Mouse (Mus musculus) heart, embryonic 11.5 days (tissue): ENCODE measurements around the gene Srarp. TPM values are rescaled to one million over a fixed set of nuclear protein-coding genes. Genes with fewer than 3 reads are reported as not detected.

ENCODE experiments used
- ATAC-seq: fragments of 200-750 bp; cut with Nextera tagmentation; replicated peaks from 2 replicates; pipeline ENCODE4 v1.8.0; 2017; ENCODE audit warnings: moderate library complexity; ENCODE audit not compliant: insufficient number of reproducible peaks, low FRiP score, low TSS enrichment
- H3K27ac ChIP-seq: fragments of 300-500 bp; sonication (generic); 2 replicates; pipeline ENCODE4 v1.5.1; 2014; ENCODE audit warnings: mild to moderate bottlenecking, low read depth, low read length
- H3K27me3 ChIP-seq: fragments of 300-500 bp; sonication (generic); 2 replicates; pipeline ENCODE4 v1.6.1; 2014; ENCODE audit warnings: mild to moderate bottlenecking, low read length, mixed read lengths; ENCODE audit not compliant: control insufficient read depth, insufficient read depth
- H3K36me3 ChIP-seq: fragments of 300-500 bp; sonication (generic); 2 replicates; pipeline ENCODE4 v1.6.1; 2014; ENCODE audit warnings: mild to moderate bottlenecking, low read length, moderate library complexity, mixed read lengths; ENCODE audit not compliant: control insufficient read depth, insufficient read depth
- H3K4me1 ChIP-seq: fragments of 300-500 bp; sonication (generic); 2 replicates; pipeline ENCODE4 v1.6.1; 2014; ENCODE audit warnings: low read length; ENCODE audit not compliant: control insufficient read depth, insufficient read depth
- H3K4me2 ChIP-seq: fragments of 300-500 bp; sonication (generic); 2 replicates; pipeline ENCODE4 v1.6.1; 2014; ENCODE audit warnings: mild to moderate bottlenecking, moderate library complexity
- H3K4me3 ChIP-seq: fragments of 300-500 bp; sonication (generic); 2 replicates; pipeline ENCODE4 v1.5.1; 2014; ENCODE audit warnings: low read depth, low read length
- H3K9ac ChIP-seq: fragments of 300-500 bp; sonication (generic); 2 replicates; pipeline ENCODE4 v1.6.1; 2014; ENCODE audit warnings: mild to moderate bottlenecking, low read depth, low read length, moderate library complexity
- H3K9me3 ChIP-seq: fragments of 300-500 bp; sonication (generic); replicated peaks from 2 replicates; pipeline ENCODE4 v1.6.1; 2016; ENCODE audit warnings: low read length; ENCODE audit not compliant: control insufficient read depth
- WGBS: fragments of 180-500 bp; shearing (Covaris S2); extraction: QIAGEN DNeasy Blood & Tissue Kit; methylation state at CpG from one replicate; pipeline ENCODE4 v1.1.7; 2014; ENCODE audit not compliant: insufficient replicate concordance; 5-methylcytosine and 5-hydroxymethylcytosine counted together
- polyA plus RNA-seq: library from polyadenylated mRNA; unstranded; fragments of >200 nt; fragmentation: Nextera tagmentation; extraction: Ambion mirVana; gene quantifications from 2 replicates; pipeline ENCODE4 v1.2.1, GENCODE M21; 2014

The Srarp gene
- polyA plus RNA-seq, 1 experiment from 2014 or later, result not detected

DNA sequence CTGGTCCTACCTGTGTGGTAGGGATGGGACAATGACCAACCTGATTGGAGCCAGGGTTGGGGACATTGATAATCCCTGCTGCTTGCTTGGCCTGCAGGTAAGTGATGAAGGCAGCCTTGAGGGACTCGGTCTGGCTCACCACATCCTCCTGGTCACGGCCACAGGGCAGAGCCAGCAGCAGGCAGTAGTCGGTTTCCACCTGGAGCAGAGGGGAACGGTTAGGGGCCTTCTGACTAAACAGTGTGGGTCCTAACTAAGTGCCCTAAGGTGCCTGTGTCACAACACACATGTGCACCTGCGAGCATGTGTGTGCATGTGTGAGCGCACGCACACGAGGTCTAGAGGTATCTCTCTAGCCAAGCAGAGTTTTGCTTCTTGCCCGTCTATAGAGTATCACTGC lies 33.4 kb upstream of the Srarp start:
- no peak overlapping the region for H3K9ac ChIP-seq
- no peaks in the 10 kb centered on the region for H3K27me3 ChIP-seq
- no peak for ATAC-seq
- no peak overlapping the region for H3K27ac ChIP-seq
- no peaks in the 10 kb centered on the region for H3K4me1 ChIP-seq
- no peak overlapping the region for H3K4me3 ChIP-seq
- no peak overlapping the region for H3K4me2 ChIP-seq
- H3K9me3 ChIP-seq, result no peaks in the 10 kb centered on the region
- WGBS, result 89% methylated on average over 9 of the region's 9 CpGs
- H3K36me3 ChIP-seq, result peaks cover 60% of the 10 kb centered on the region

DNA sequence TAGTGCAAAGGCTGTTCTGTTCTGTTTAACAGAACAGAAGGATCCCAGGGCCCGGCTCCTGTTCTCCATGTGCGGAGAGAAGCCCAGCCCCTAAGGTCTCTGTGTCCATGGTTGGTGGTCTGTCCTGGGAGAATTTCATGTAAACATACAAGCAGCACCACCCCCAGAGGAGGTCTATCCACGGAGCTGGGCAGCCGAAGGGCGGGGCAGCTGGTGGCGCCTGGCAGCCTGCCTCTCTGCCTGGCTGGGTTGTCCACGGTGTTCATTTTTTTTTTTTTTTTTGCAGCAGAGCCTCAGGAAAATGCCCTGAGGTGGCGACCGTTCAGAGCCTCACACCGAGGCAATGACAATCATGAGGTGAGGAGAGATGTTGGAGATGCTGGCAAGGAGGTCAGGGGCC lies 32.7 kb upstream of the Srarp start:
- ATAC-seq, result no peak
- Histone ChIP-seq H3K36me3 (peaks cover 59% of the 10 kb centered on the region), H3K9me3 (no peaks in the 10 kb centered on the region), H3K27me3 (no peaks in the 10 kb centered on the region), H3K4me3 (no peak overlapping the region), H3K4me1 (no peaks in the 10 kb centered on the region), H3K9ac (no peak overlapping the region), H3K27ac (no peak overlapping the region), H3K4me2 (no peak overlapping the region)
- WGBS, result 62% methylated on average over 10 of the region's 10 CpGs

DNA sequence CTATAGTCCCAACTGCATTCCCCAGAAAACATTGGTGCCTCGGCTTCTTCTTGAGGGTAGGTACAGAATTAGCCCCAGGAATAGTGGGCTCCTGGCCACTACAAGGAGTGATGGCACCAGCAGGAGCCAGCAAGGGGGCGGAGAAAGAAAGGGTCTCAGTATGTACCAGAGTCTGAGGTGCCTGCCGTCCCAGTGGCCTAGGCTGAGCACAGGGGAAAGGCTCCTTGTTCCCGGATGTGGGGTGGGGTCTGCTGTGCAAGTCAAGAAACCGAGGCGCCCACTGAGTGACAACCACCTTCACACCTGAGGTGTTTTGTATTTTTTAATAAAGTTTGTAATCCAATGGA lies 31.6 kb upstream of the Srarp start:
- ATAC-seq, result no peak
- Histone ChIP-seq H3K27ac (no peak overlapping the region), H3K9ac (no peak overlapping the region), H3K4me3 (no peak overlapping the region), H3K9me3 (no peaks in the 10 kb centered on the region), H3K36me3 (peaks cover 56% of the 10 kb centered on the region), H3K27me3 (no peaks in the 10 kb centered on the region), H3K4me2 (no peak overlapping the region), H3K4me1 (no peaks in the 10 kb centered on the region)
- WGBS, result 80% methylated on average over 6 of the region's 6 CpGs

DNA sequence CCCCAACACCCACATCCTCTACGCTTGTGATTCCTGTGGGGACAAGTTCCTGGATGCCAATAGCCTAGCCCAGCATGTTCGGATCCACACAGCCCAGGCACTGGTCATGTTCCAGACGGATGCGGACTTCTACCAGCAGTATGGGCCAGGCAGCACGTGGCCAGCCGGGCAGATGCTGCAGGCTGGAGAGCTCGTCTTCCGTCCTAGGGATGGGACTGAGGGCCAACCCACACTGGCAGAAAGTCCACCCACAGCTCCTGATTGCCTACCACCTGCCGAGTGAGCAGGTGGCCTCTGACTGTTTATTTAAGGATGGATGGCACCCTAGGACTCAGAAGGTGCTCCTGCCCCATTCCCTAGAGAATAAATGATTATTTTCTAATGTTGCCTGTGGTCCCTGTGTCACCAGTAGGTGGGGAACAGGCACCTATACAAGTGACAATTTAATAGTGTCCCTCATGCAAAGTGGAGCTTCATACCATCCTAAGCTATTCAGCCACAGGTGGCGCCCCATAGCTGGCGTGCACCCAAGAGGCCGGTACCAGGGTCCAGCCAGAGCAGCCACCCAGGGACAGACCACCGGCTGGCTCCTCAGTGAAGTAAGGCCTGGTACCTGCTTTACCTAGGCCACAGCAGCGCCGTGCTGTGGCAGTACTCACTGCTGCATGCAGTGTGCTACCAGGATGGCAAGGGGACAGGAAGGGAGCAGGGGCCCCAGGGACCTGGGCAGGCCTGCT lies 31.1 kb upstream of the Srarp start:
- no peak overlapping the region for H3K9ac ChIP-seq
- H3K9me3 ChIP-seq, result no peaks in the 10 kb centered on the region
- no peak for ATAC-seq
- peaks cover 53% of the 10 kb centered on the region for H3K36me3 ChIP-seq
- no peak overlapping the region for H3K4me2 ChIP-seq
- H3K4me3 ChIP-seq, result no peak overlapping the region
- H3K4me1 ChIP-seq, result no peaks in the 10 kb centered on the region
- no peak overlapping the region for H3K27ac ChIP-seq
- no peaks in the 10 kb centered on the region for H3K27me3 ChIP-seq
- 86% methylated on average over 15 of the region's 15 CpGs for WGBS

DNA sequence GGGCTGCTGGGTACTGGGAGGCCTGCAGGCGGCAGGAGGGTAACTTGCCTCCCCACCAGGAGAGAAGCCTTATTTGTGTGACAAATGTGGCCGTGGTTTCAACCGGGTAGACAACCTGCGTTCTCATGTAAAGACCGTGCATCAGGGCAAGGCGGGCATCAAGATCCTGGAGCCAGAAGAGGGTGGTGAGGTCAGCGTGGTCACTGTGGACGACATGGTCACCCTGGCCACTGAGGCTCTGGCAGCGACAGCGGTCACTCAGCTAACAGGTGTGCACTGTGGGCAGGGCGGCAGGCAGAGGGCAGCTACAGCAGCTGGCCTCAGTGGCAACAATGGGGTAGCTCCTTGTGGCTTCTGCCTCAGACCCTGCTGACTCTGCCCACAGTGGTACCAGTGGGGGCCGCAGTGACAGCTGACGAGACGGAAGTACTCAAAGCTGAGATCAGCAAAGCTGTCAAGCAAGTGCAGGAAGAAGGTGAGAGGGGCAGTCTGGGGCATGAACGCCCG lies 30.4 kb upstream of the Srarp start:
- H3K4me1 ChIP-seq, result no peaks in the 10 kb centered on the region
- no peak for ATAC-seq
- WGBS, result 85% methylated on average over 16 of the region's 16 CpGs

DNA sequence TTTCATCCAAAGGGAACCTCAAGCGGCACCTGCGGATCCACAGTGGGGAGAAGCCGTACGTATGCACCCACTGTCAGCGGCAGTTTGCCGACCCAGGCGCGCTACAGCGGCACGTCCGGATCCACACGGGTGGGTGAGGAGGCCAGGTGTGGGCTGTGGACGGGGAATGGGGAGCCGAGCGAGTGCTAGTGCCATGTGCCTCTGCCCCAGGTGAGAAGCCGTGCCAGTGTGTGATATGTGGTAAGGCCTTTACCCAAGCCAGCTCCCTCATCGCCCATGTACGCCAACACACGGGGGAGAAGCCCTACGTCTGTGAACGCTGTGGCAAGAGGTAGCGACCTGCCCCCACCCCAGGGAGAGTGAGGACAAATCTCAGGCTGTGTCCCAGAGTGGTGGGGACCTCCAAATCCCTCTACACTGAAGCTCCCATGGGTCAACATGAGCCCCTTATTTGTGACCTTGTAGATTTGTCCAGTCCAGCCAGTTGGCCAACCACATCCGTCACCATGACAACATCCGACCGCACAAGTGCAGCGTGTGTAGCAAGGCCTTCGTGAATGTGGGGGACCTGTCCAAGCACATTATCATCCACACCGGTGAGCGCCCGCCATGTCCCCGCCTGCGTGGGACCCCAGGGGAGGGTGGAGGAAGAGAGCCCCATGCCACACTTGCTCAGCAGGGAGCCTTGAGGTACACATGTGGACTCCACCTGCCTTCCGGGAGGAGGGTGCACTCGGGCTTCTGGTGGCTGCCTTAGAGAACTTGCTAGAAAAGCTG lies 29.8 kb upstream of the Srarp start:
- ATAC-seq, result no peak
- WGBS, result 93% methylated on average over 34 of the region's 34 CpGs

More for the DNA sequence above, 30.4 kb upstream of the Srarp start:
- Histone ChIP-seq H3K36me3 (peaks cover 48% of the 10 kb centered on the region), H3K9me3 (no peaks in the 10 kb centered on the region), H3K4me2 (no peak overlapping the region), H3K27me3 (no peaks in the 10 kb centered on the region), H3K4me3 (no peak overlapping the region), H3K27ac (no peak overlapping the region), H3K9ac (no peak overlapping the region)

DNA sequence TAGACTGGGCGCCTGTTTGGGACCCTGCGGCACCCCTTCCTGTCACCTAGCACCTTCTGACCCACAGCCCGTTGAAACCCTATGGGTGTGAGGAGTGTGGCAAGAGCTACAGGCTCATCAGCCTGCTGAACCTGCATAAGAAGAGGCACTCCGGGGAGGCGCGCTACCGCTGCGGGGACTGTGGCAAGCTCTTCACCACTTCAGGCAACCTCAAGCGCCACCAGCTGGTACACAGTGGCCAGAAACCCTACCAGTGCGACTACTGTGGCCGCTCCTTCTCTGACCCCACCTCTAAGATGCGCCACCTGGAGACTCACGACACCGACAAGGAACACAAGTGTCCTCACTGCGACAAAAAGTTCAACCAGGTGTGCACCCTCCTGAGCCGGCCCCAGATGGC lies 28.8 kb upstream of the Srarp start:
- Histone ChIP-seq H3K4me3 (no peak overlapping the region), H3K4me2 (no peak overlapping the region), H3K36me3 (peaks cover 44% of the 10 kb centered on the region), H3K9ac (no peak overlapping the region), H3K4me1 (no peaks in the 10 kb centered on the region; the same call in 1 of the 2 replicates), H3K27me3 (no peaks in the 10 kb centered on the region), H3K9me3 (no peaks in the 10 kb centered on the region), H3K27ac (no peak overlapping the region)
- ATAC-seq, result no peak
- WGBS, result 69% methylated on average over 16 of the region's 16 CpGs

More for the DNA sequence above, 29.8 kb upstream of the Srarp start:
- peaks cover 45% of the 10 kb centered on the region for H3K36me3 ChIP-seq
- no peak overlapping the region for H3K4me3 ChIP-seq
- no peaks in the 10 kb centered on the region for H3K27me3 ChIP-seq
- no peak overlapping the region for H3K9ac ChIP-seq
- no peaks in the 10 kb centered on the region for H3K9me3 ChIP-seq
- H3K4me2 ChIP-seq, result no peak overlapping the region
- no peak overlapping the region for H3K27ac ChIP-seq
- H3K4me1 ChIP-seq, result no peaks in the 10 kb centered on the region

DNA sequence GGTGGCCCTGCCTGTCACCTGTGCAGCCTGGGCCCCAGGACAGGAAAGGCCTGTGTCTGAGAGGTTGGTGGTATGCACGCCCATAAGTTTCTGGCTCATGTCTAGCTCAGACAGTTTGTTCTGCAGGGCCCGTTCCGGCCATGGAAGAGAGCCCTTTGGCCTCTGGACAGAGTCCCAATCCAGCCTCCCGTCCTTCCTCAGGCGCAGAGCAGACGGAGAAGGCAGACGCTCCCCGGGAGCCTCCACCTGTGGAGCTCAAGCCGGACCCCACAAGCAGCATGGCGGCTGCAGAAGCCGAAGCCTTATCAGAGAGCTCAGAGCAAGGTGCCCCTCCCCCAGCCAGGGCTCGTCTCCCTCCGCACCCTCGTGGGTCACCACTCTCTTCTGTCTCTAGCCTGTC lies 27.6 kb upstream of the Srarp start:
- no peak overlapping the region for H3K9ac ChIP-seq
- peaks cover 5% of the 10 kb centered on the region for H3K4me1 ChIP-seq
- no peak for ATAC-seq
- no peak overlapping the region for H3K4me2 ChIP-seq
- H3K27me3 ChIP-seq, result no peaks in the 10 kb centered on the region
- WGBS, result 59% methylated on average over 14 of the region's 14 CpGs
- peaks cover 36% of the 10 kb centered on the region for H3K36me3 ChIP-seq
- H3K27ac ChIP-seq, result no peak overlapping the region
- no peak overlapping the region for H3K4me3 ChIP-seq
- H3K9me3 ChIP-seq, result no peaks in the 10 kb centered on the region
